Mouse (Mus musculus): ENCODE results near the gene Kcnmb2. TPM values are rescaled to one million over a fixed set of nuclear protein-coding genes. Genes with fewer than 3 reads are reported as not detected.

Gene Kcnmb2
- polyA plus RNA-seq, 1 experiment = 1.3 TPM

DNA sequence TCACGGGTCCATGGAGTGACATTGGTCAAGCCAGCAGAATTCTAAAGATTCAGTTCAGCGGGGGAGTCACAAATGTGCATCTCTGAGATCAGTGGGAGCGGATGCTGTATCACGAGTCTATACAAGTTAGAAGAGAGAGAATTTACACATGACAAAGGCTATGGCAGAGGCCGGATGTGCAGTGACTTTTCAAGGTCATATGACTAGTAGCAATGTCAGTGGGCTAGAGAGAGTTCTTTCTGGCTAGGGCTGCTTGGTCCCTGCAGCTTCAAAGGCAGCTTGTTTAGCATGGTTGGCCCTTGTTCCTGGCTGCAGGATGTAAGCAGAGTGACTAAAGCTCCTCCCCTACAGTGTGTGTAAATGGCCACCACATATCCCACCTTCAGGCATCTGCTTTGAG lies 217.5 kb downstream of the Kcnmb2 start:
- H3K4me1 ChIP-seq (ENCODE audit: control insufficient read depth, insufficient read depth, low read length) = no peaks in the 10 kb centered on the region
- WGBS = 85% methylated on average over 5 of the region's 5 CpGs

DNA sequence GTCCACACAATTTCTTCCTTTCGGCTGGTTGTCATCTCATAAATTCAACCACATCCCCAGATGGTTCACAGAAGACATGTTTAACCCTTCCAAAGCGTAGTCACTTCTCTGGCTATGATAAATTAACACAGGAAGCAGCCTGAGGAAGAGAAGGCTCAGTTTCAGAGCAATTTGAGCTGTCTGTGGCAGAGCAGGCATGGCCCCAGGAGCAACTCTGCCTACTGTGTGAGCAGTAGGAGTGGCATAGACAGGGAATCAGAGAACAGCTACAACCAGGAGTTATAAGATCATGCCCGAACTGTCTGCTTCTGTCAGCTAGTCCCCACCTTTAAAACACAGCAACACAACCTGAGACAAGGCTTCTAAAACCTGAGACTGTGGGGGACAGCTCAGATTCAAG lies 219.4 kb downstream of the Kcnmb2 start:
- TF ChIP-seq CTCF (IDR thresholded peaks at IDR 0.05; ENCODE audit: borderline replicate concordance, insufficient read depth, low read depth, low read length) (no peak), POLR2A (IDR thresholded peaks at IDR 0.05; ENCODE audit: borderline replicate concordance, insufficient read depth, low read length) (no peak)

More for the DNA sequence above, 217.5 kb downstream of the Kcnmb2 start:
- no peak overlapping the region for H3K4me3 ChIP-seq (replicated peaks; ENCODE audit: insufficient read depth, low read depth, low read length)
- DNase-seq = no peak
- TF ChIP-seq POLR2A (IDR thresholded peaks at IDR 0.05; ENCODE audit: borderline replicate concordance, insufficient read depth, low read length) (no peak), CTCF (IDR thresholded peaks at IDR 0.05; ENCODE audit: borderline replicate concordance, insufficient read depth, low read depth, low read length) (no peak)
- no peaks in the 10 kb centered on the region for H3K27me3 ChIP-seq (ENCODE audit: control insufficient read depth, insufficient read depth, low read length)
- H3K27ac ChIP-seq (ENCODE audit: insufficient read depth, low read length) = no peak overlapping the region

DNA sequence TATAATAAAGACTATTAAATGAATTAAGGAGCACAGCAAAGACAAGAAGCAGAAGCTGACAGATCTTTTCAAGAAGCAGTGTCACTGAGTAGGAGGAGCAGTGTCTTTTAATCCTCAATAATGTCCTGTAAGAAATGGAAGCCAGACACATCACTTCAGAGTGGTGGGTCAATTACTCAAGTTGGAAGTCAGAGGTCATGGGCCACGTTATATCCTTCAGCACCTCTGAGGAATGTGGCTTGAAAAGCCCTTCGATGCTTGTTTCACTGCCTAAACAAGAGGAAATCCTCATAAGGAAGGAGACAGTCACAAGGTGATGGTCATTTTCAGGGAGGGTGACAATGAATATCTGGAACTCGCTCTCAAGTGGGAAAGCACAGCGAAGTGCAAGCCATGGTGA lies 223.1 kb downstream of the Kcnmb2 start:
- Histone ChIP-seq H3K27me3 (ENCODE audit: control insufficient read depth, insufficient read depth, low read length) (no peaks in the 10 kb centered on the region), H3K4me3 (replicated peaks; ENCODE audit: insufficient read depth, low read depth, low read length) (no peak overlapping the region), H3K27ac (ENCODE audit: insufficient read depth, low read length) (no peak overlapping the region), H3K4me1 (ENCODE audit: control insufficient read depth, insufficient read depth, low read length) (no peaks in the 10 kb centered on the region)
- WGBS = 74% methylated on average over 4 of the region's 4 CpGs
- no peak for DNase-seq
- TF ChIP-seq CTCF (IDR thresholded peaks at IDR 0.05; ENCODE audit: borderline replicate concordance, insufficient read depth, low read depth, low read length) (no peak), POLR2A (IDR thresholded peaks at IDR 0.05; ENCODE audit: borderline replicate concordance, insufficient read depth, low read length) (no peak)

More for the DNA sequence above, 219.4 kb downstream of the Kcnmb2 start:
- Histone ChIP-seq H3K27ac (ENCODE audit: insufficient read depth, low read length) (no peak overlapping the region), H3K27me3 (ENCODE audit: control insufficient read depth, insufficient read depth, low read length) (no peaks in the 10 kb centered on the region), H3K4me1 (ENCODE audit: control insufficient read depth, insufficient read depth, low read length) (no peaks in the 10 kb centered on the region), H3K4me3 (replicated peaks; ENCODE audit: insufficient read depth, low read depth, low read length) (no peak overlapping the region)
- WGBS = 74% methylated on average over 3 of the region's 3 CpGs
- DNase-seq = no peak

DNA sequence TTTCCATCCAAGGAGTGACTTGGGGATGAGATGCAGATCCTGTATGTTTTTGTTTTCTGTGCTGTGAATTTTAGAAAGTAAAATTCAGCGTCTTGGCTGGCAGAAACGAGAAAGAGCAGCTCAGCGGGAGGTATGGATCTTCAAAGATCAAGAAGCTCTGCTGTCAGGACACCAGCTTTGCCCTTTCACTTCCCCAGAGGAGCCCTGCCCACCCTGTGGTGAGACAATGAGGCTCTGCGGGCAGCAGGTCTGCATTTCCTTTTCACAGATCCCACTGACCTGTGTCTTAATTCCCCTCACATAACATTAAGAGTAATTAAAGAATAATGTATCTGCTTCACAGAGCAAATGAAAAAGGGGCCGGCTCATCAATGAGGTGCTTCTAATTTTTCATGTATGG lies 226.1 kb downstream of the Kcnmb2 start:
- Histone ChIP-seq H3K27me3 (ENCODE audit: control insufficient read depth, insufficient read depth, low read length) (no peaks in the 10 kb centered on the region), H3K4me1 (ENCODE audit: control insufficient read depth, insufficient read depth, low read length) (no peaks in the 10 kb centered on the region), H3K4me3 (replicated peaks; ENCODE audit: insufficient read depth, low read depth, low read length) (no peak overlapping the region), H3K27ac (ENCODE audit: insufficient read depth, low read length) (no peak overlapping the region)
- 5% methylated on average over 5 of the region's 5 CpGs for WGBS
- DNase-seq = no peak
- TF ChIP-seq CTCF (IDR thresholded peaks at IDR 0.05; ENCODE audit: borderline replicate concordance, insufficient read depth, low read depth, low read length) (no peak), POLR2A (IDR thresholded peaks at IDR 0.05; ENCODE audit: borderline replicate concordance, insufficient read depth, low read length) (no peak)

DNA sequence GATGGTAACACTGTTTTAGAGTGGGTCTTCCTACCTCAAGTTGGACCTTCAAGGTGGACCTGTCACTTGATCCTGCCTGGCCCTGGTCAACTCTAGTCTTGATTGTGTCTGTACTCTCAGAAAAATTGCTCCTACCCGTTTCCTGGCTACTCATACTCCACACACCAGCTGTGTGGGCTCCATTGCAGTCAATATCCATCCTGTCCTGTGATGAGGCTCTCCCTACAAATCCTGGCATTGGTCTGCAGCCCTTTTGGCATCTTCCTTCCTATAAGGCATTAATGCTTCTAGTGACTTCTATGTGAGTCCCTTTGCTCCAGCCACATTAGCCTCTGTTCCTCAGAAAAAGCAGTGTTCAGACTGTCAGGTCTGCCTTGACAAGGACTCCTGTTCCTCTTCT lies 228.4 kb downstream of the Kcnmb2 start:
- H3K4me3 ChIP-seq (replicated peaks; ENCODE audit: insufficient read depth, low read depth, low read length) = no peak overlapping the region
- H3K27me3 ChIP-seq (ENCODE audit: control insufficient read depth, insufficient read depth, low read length) = no peaks in the 10 kb centered on the region
- TF ChIP-seq CTCF (IDR thresholded peaks at IDR 0.05; ENCODE audit: borderline replicate concordance, insufficient read depth, low read depth, low read length) (no peak), POLR2A (IDR thresholded peaks at IDR 0.05; ENCODE audit: borderline replicate concordance, insufficient read depth, low read length) (no peak)
- H3K4me1 ChIP-seq (ENCODE audit: control insufficient read depth, insufficient read depth, low read length) = no peaks in the 10 kb centered on the region
- no peak for DNase-seq
- H3K27ac ChIP-seq (ENCODE audit: insufficient read depth, low read length) = no peak overlapping the region
- WGBS = 50% methylated on average over 1 of the region's 1 CpGs

DNA sequence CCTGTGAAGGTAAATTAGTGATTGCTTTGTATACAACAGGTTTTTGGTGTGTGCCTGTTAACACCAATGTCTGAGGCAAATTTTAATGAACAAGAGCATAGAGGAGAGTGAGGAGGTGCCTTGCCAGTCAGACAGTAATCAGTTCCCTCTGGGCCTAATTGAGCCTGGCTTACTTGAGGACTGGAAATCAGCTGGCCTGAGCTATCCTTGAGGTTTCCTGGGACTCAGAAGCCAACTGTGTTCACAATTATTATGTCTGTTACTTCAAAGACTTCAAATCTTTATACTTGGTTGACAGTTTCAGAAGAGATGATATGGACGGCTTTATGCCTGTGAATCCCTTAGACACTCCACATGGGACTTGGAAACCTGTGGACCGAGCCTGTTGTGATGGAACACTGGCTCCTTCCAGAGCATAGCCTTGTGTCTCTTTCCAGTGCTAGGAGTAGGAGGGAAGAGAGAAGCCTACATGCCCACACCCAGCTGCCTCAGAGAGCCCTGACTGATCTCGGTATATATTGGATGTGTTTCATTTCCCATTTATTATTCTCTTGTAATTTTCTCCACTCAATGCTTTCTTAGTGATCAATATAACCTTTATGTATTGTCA lies 230.2 kb downstream of the Kcnmb2 start:
- Histone ChIP-seq H3K27ac (ENCODE audit: insufficient read depth, low read length) (no peak overlapping the region), H3K4me3 (replicated peaks; ENCODE audit: insufficient read depth, low read depth, low read length) (no peak overlapping the region)
- 74% methylated on average over 3 of the region's 3 CpGs for WGBS

DNA sequence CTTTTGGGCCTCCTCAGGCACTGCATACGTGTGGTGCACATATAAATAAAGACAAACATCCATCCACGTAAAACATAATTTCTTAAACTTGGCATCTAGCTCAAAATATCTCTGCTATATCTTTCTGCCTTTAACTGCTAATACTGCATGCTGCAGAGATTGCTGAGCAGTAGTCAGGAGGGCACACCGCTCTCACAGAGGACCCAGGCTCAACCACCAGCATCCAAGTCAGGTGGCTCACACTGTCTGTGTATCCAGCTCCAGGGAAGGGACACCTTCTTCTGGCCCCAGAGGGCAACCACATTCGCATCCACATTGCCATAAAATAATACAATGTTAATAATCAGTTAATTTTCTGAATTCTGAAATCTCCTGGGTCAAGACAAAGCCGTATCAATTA lies 241.9 kb downstream of the Kcnmb2 start:
- no peak for DNase-seq
- Histone ChIP-seq H3K4me1 (ENCODE audit: control insufficient read depth, insufficient read depth, low read length) (no peaks in the 10 kb centered on the region), H3K4me3 (replicated peaks; ENCODE audit: insufficient read depth, low read depth, low read length) (no peak overlapping the region), H3K27ac (ENCODE audit: insufficient read depth, low read length) (no peak overlapping the region), H3K27me3 (ENCODE audit: control insufficient read depth, insufficient read depth, low read length) (no peaks in the 10 kb centered on the region)
- TF ChIP-seq POLR2A (IDR thresholded peaks at IDR 0.05; ENCODE audit: borderline replicate concordance, insufficient read depth, low read length) (no peak), CTCF (IDR thresholded peaks at IDR 0.05; ENCODE audit: borderline replicate concordance, insufficient read depth, low read depth, low read length) (no peak)
- 92% methylated on average over 5 of the region's 5 CpGs for WGBS

More for the DNA sequence above, 230.2 kb downstream of the Kcnmb2 start:
- no peak for DNase-seq
- no peaks in the 10 kb centered on the region for H3K27me3 ChIP-seq (ENCODE audit: control insufficient read depth, insufficient read depth, low read length)
- H3K4me1 ChIP-seq (ENCODE audit: control insufficient read depth, insufficient read depth, low read length) = no peaks in the 10 kb centered on the region
- TF ChIP-seq CTCF (IDR thresholded peaks at IDR 0.05; ENCODE audit: borderline replicate concordance, insufficient read depth, low read depth, low read length) (no peak), POLR2A (IDR thresholded peaks at IDR 0.05; ENCODE audit: borderline replicate concordance, insufficient read depth, low read length) (no peak)

DNA sequence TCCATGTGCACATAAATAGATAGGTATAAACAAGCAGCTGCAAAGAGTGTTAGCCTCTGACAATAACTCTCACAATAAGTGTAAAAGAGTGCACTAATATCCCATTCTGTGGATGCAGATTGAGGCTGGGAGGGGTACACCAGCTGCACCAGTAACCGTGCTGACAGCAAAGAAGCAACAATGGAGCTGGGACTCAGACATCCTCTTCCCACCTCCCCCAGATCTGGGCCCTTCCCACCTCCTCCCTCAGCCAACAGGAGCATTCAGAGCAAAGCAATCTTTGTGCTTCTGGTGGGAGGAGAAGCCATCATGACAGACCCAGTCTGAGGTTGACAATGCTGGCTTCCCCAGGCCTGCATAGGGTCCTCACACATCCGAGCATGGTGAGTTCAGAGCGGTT lies 242.3 kb downstream of the Kcnmb2 start:
- no peak overlapping the region for H3K4me3 ChIP-seq (replicated peaks; ENCODE audit: insufficient read depth, low read depth, low read length)
- no peak for DNase-seq

More for the DNA sequence above, 242.3 kb downstream of the Kcnmb2 start:
- H3K27ac ChIP-seq (ENCODE audit: insufficient read depth, low read length) = no peak overlapping the region
- WGBS = 61% methylated on average over 3 of the region's 3 CpGs
- TF ChIP-seq POLR2A (IDR thresholded peaks at IDR 0.05; ENCODE audit: borderline replicate concordance, insufficient read depth, low read length) (no peak), CTCF (IDR thresholded peaks at IDR 0.05; ENCODE audit: borderline replicate concordance, insufficient read depth, low read depth, low read length) (no peak)
- no peaks in the 10 kb centered on the region for H3K27me3 ChIP-seq (ENCODE audit: control insufficient read depth, insufficient read depth, low read length)
- no peaks in the 10 kb centered on the region for H3K4me1 ChIP-seq (ENCODE audit: control insufficient read depth, insufficient read depth, low read length)

All from cerebellum, adult 2 months (tissue).